Mouse (Mus musculus) MEL (cell line): ENCODE results near the gene Zdhhc17. TPM values are rescaled to one million over a fixed set of nuclear protein-coding genes. Genes with fewer than 3 reads are reported as not detected.

Source experiments
- DNase-seq: peaks from one replicate; pipeline ENCODE4 v3.0.0; 2011; ENCODE audit warnings: low read depth, low spot score
- H3K27ac ChIP-seq: 2 replicates; pipeline ENCODE4 v1.5.1; 2012; ENCODE audit warnings: low read depth, mild to moderate bottlenecking, control low read depth, low read length, moderate library complexity; ENCODE audit not compliant: control insufficient read depth
- H3K27me3 ChIP-seq, 2 experiments: fragments of 150-350 bp in 1 of 2; sonication (generic) in 1 of 2; 2 replicates each; pipeline ENCODE4 v1.6.1; 2012; ENCODE audit warnings: low read length in 2 of 2, mild to moderate bottlenecking in 2 of 2, improper control_type of control experiment in 1 of 2, moderate library complexity in 1 of 2; ENCODE audit not compliant: insufficient read depth in 2 of 2, control insufficient read depth in 1 of 2
- H3K36me3 ChIP-seq, 2 experiments: 2 replicates each; pipeline ENCODE4 v1.6.1; 2012 to 2014; ENCODE audit warnings: low read length in 2 of 2, improper control_type of control experiment in 1 of 2, inconsistent platforms in 1 of 2, mild to moderate bottlenecking in 1 of 2; ENCODE audit not compliant: insufficient read depth in 2 of 2, control insufficient read depth in 1 of 2
- H3K4me1 ChIP-seq, 2 experiments: fragments of 150-350 bp in 1 of 2; sonication (generic) in 1 of 2; 2 replicates each; pipeline ENCODE4 v1.6.1; 2012; ENCODE audit warnings: low read length in 2 of 2, improper control_type of control experiment in 1 of 2, mild to moderate bottlenecking in 1 of 2; ENCODE audit not compliant: insufficient read depth in 2 of 2, control insufficient read depth in 1 of 2
- H3K4me3 ChIP-seq, 2 experiments: fragments of 150-350 bp in 1 of 2; sonication (generic) in 1 of 2; 2 replicates each; pipeline ENCODE4 v1.5.1; 2012; ENCODE audit warnings: low read depth in 2 of 2, low read length in 2 of 2, mild to moderate bottlenecking in 2 of 2, moderate library complexity in 2 of 2, control low read depth in 1 of 2, improper control_type of control experiment in 1 of 2; ENCODE audit not compliant: control insufficient read depth in 1 of 2, insufficient read depth in 1 of 2
- H3K79me2 ChIP-seq: 2 replicates; pipeline ENCODE4 v1.6.1; 2012; ENCODE audit warnings: mild to moderate bottlenecking, low read length, moderate library complexity; ENCODE audit not compliant: control insufficient read depth, poor library complexity, insufficient read depth
- H3K9ac ChIP-seq: 2 replicates; pipeline ENCODE4 v1.6.1; 2012; ENCODE audit warnings: low read depth, mild to moderate bottlenecking, control low read depth, low read length, moderate library complexity; ENCODE audit not compliant: control insufficient read depth, poor library complexity, severe bottlenecking
- H3K9me3 ChIP-seq: fragments of 150-350 bp; sonication (generic); replicated peaks from 2 replicates; pipeline ENCODE4 v1.6.1; 2012; ENCODE audit warnings: mild to moderate bottlenecking, low read length, improper control_type of control experiment, moderate library complexity; ENCODE audit not compliant: insufficient read depth
- BHLHE40 ChIP-seq: IDR thresholded peaks from 2 replicates; pipeline ENCODE4 v1.6.1; 2012; ENCODE audit warnings: low read depth, mild to moderate bottlenecking, inconsistent platforms, low read length, improper control_type of control experiment, borderline replicate concordance
- CHD1 ChIP-seq: IDR thresholded peaks from 2 replicates; pipeline ENCODE4 v1.6.1; 2012; ENCODE audit warnings: low read depth, mild to moderate bottlenecking, inconsistent platforms, low read length, improper control_type of control experiment
- CHD2 ChIP-seq: IDR thresholded peaks from 2 replicates; pipeline ENCODE4 v1.6.1; 2011; ENCODE audit warnings: low read length, improper control_type of control experiment
- CTCF ChIP-seq, 3 experiments: IDR thresholded peaks in 2 of 3; conservative IDR thresholded peaks in 1 of 3; 2 replicates each; pipeline ENCODE4 v1.5.1; 2011 to 2012; ENCODE audit warnings: low read length in 3 of 3, low read depth in 2 of 3, mild to moderate bottlenecking in 2 of 3, improper control_type of control experiment in 1 of 3, inconsistent platforms in 1 of 3, mixed read lengths in 1 of 3, moderate library complexity in 1 of 3; ENCODE audit not compliant: control insufficient read depth in 1 of 3, insufficient read depth in 1 of 3, poor library complexity in 1 of 3, severe bottlenecking in 1 of 3
- ELF1 ChIP-seq: IDR thresholded peaks from 2 replicates; pipeline ENCODE4 v1.6.1; 2014; ENCODE audit warnings: low read depth, mild to moderate bottlenecking, inconsistent platforms, low read length, improper control_type of control experiment, moderate library complexity
- EP300 ChIP-seq, 2 experiments: IDR thresholded peaks; 2 replicates each; pipeline ENCODE4 v1.6.1; 2011; ENCODE audit warnings: improper control_type of control experiment in 2 of 2, low read length in 2 of 2, low read depth in 1 of 2, mild to moderate bottlenecking in 1 of 2
- GATA1 ChIP-seq: IDR thresholded peaks from 2 replicates; pipeline ENCODE4 v1.6.1; 2011; ENCODE audit warnings: low read depth, low read length, improper control_type of control experiment
- HCFC1 ChIP-seq: IDR thresholded peaks from 2 replicates; pipeline ENCODE4 v1.6.1; 2012; ENCODE audit warnings: low read depth, mild to moderate bottlenecking, inconsistent platforms, low read length, improper control_type of control experiment, moderate library complexity
- JUND ChIP-seq: IDR thresholded peaks from 2 replicates; pipeline ENCODE4 v1.6.1; 2011; ENCODE audit warnings: low read depth, mild to moderate bottlenecking, improper control_type of control experiment, low read length
- KAT2A ChIP-seq: conservative IDR thresholded peaks from 2 replicates; pipeline ENCODE4 v1.6.1; 2012; ENCODE audit warnings: low read depth, low read length, improper control_type of control experiment, inconsistent platforms
- MAFK ChIP-seq: IDR thresholded peaks from 2 replicates; pipeline ENCODE4 v1.6.1; 2011; ENCODE audit warnings: low read depth, mild to moderate bottlenecking, low read length, improper control_type of control experiment, borderline replicate concordance
- MAX ChIP-seq: IDR thresholded peaks from 2 replicates; pipeline ENCODE4 v1.6.1; 2011; ENCODE audit warnings: low read length, improper control_type of control experiment
- MAZ ChIP-seq: IDR thresholded peaks from 2 replicates; pipeline ENCODE4 v1.6.1; 2012; ENCODE audit warnings: low read depth, mild to moderate bottlenecking, inconsistent platforms, low read length, improper control_type of control experiment
- MEF2A ChIP-seq: IDR thresholded peaks from 2 replicates; pipeline ENCODE4 v1.6.1; 2014; ENCODE audit warnings: low read depth, mild to moderate bottlenecking, inconsistent platforms, low read length, improper control_type of control experiment; ENCODE audit not compliant: poor library complexity, insufficient replicate concordance, severe bottlenecking; ENCODE audit errors: extremely low read depth
- MXI1 ChIP-seq: IDR thresholded peaks from 2 replicates; pipeline ENCODE4 v1.6.1; 2011; ENCODE audit warnings: mild to moderate bottlenecking, low read depth, low read length, improper control_type of control experiment
- POLR2AphosphoS2 ChIP-seq: IDR thresholded peaks from 2 replicates; pipeline ENCODE4 v1.6.1; 2011; ENCODE audit warnings: low read length, improper control_type of control experiment
- POLR2AphosphoS5 ChIP-seq: IDR thresholded peaks from 2 replicates; pipeline ENCODE4 v1.6.1; 2012; ENCODE audit warnings: low read depth, borderline replicate concordance, mild to moderate bottlenecking, inconsistent platforms, low read length, moderate library complexity, mixed read lengths
- RCOR1 ChIP-seq: IDR thresholded peaks from 2 replicates; pipeline ENCODE4 v1.6.1; 2012; ENCODE audit warnings: low read depth, mild to moderate bottlenecking, inconsistent platforms, low read length, improper control_type of control experiment
- TBP ChIP-seq: IDR thresholded peaks from 2 replicates; pipeline ENCODE4 v1.8.0; 2011; ENCODE audit warnings: low read depth, low read length, improper control_type of control experiment
- UBTF ChIP-seq: IDR thresholded peaks from 2 replicates; pipeline ENCODE4 v1.6.1; 2012; ENCODE audit warnings: low read depth, mild to moderate bottlenecking, inconsistent platforms, low read length, improper control_type of control experiment, moderate library complexity, borderline replicate concordance; ENCODE audit not compliant: insufficient read depth
- USF1 ChIP-seq: IDR thresholded peaks from 2 replicates; pipeline ENCODE4 v1.6.1; 2014; ENCODE audit warnings: low read depth, mild to moderate bottlenecking, inconsistent platforms, low read length, improper control_type of control experiment, moderate library complexity
- USF2 ChIP-seq, 2 experiments: IDR thresholded peaks; 2 replicates each; pipeline ENCODE4 v1.6.1; 2011 to 2012; ENCODE audit warnings: improper control_type of control experiment in 2 of 2, low read length in 2 of 2, borderline replicate concordance in 1 of 2, inconsistent platforms in 1 of 2, low read depth in 1 of 2, mild to moderate bottlenecking in 1 of 2; ENCODE audit not compliant: insufficient read depth in 1 of 2
- ZC3H11A ChIP-seq: IDR thresholded peaks from 2 replicates; pipeline ENCODE4 v1.6.1; 2012; ENCODE audit warnings: low read depth, mild to moderate bottlenecking, inconsistent platforms, low read length, improper control_type of control experiment
- ZNF384 ChIP-seq: IDR thresholded peaks from 2 replicates; pipeline ENCODE4 v1.6.1; 2012; ENCODE audit warnings: low read depth, mild to moderate bottlenecking, inconsistent platforms, low read length, improper control_type of control experiment
- polyA plus RNA-seq, 2 experiments: library from polyadenylated mRNA; stranded (reverse) in 1 of 2; unstranded in 1 of 2; fragments of >175 nt in 1 of 2; fragments of >200 nt in 1 of 2; gene quantifications; 2 replicates each; pipeline versions ENCODE4 v1.2.1 to v1.2.4; 2012; ENCODE audit warnings: low replicate concordance in 2 of 2, low read depth in 1 of 2; ENCODE audit not compliant: insufficient read length in 2 of 2, insufficient read depth in 1 of 2, missing spikeins in 1 of 2
- total RNA-seq: library from RNA; depleted of rRNA; stranded (reverse); fragments of 300-350 nt; gene quantifications from 2 replicates; pipeline ENCODE4 v1.2.3, GENCODE M21; 2012

Zdhhc17 gene
- total and polyA plus RNA-seq, 3 experiments, result 14.9 to 16.6 TPM; not detected in 1

GRCm38 (mm10) chr10:110945966-110946365 is 64.0 kb downstream of the Zdhhc17 start:
- Histone ChIP-seq H3K27me3 (no peaks in the 10 kb centered on the region), H3K79me2 (no peaks in the 10 kb centered on the region), H3K4me3 (no peak overlapping the region), H3K9me3 (no peaks in the 10 kb centered on the region), H3K36me3 (peaks cover 0 to 6% of the 10 kb centered on the region in 2 experiments; a peak in 2 of 4 replicates)
- DNase-seq, result no peak
- TF ChIP-seq USF1 (no peak), ZC3H11A (no peak), POLR2AphosphoS5 (no peak), RCOR1 (no peak), KAT2A (no peak)
- TF ChIP-seq, all 39 proteins: peak for 0
- Histone ChIP-seq H3K9ac (no peak overlapping the region), H3K27ac (no peak overlapping the region), H3K4me1 (no peaks in the 10 kb centered on the region)

- H3K36me3 ChIP-seq, result peaks cover 0 to 6% of the 10 kb centered on the region in 2 experiments; a peak in 2 of 4 replicates
- H3K4me1 ChIP-seq, result no peaks in the 10 kb centered on the region
- no peak overlapping the region for H3K9ac ChIP-seq
- H3K27me3 ChIP-seq, result no peaks in the 10 kb centered on the region
- H3K4me3 ChIP-seq, result no peak overlapping the region
- DNase-seq, result no peak
- H3K79me2 ChIP-seq, result no peaks in the 10 kb centered on the region
- H3K9me3 ChIP-seq, result no peaks in the 10 kb centered on the region
- no peak overlapping the region for H3K27ac ChIP-seq
- TF ChIP-seq ZNF384, result no peak
- no peak for TF ChIP-seq UBTF
- TF ChIP-seq CHD1, result no peak
- TF ChIP-seq KAT2A, result no peak
- no peak for TF ChIP-seq EP300 (IDR thresholded peaks at IDR 0.05; ENCODE audit: low read depth in 1 of 2, low read length in 2 of 2)
- no peak for TF ChIP-seq USF1
- TF ChIP-seq MAZ, result no peak
- no peak for TF ChIP-seq HCFC1
- no peak for TF ChIP-seq JUND
- no peak for TF ChIP-seq POLR2AphosphoS5
Observed at GRCm38 (mm10) chr10:110944175-110944574, 65.8 kb downstream of the Zdhhc17 start.

GRCm38 (mm10) chr10:110942806-110943205 is 67.1 kb downstream of the Zdhhc17 start:
- no peaks in the 10 kb centered on the region for H3K27me3 ChIP-seq
- no peak overlapping the region for H3K4me3 ChIP-seq
- peaks cover 0 to 6% of the 10 kb centered on the region in 2 experiments; a peak in 2 of 4 replicates for H3K36me3 ChIP-seq
- no peaks in the 10 kb centered on the region for H3K79me2 ChIP-seq
- TF ChIP-seq HCFC1 (no peak), RCOR1 (no peak), ZNF384 (no peak), POLR2AphosphoS2 (no peak), TBP (no peak), MAX (no peak), CTCF (IDR thresholded peaks at IDR 0.05 in 2 of 3, conservative IDR thresholded peaks at IDR 0.05 in 1 of 3; ENCODE audit: control insufficient read depth in 1 of 3, insufficient read depth in 1 of 3, low read depth in 2 of 3, low read length in 3 of 3, poor library complexity in 1 of 3, severe bottlenecking in 1 of 3) (no peak), MXI1 (no peak), ELF1 (no peak), MEF2A (no peak), USF2 (IDR thresholded peaks at IDR 0.05; ENCODE audit: borderline replicate concordance in 1 of 2, insufficient read depth in 1 of 2, low read depth in 1 of 2, low read length in 2 of 2) (no peak), POLR2AphosphoS5 (no peak), GATA1 (no peak), MAFK (no peak), CHD1 (no peak), JUND (no peak), CHD2 (no peak), BHLHE40 (no peak)
- TF ChIP-seq, all 39 proteins: peak for 0
- no peak overlapping the region for H3K9ac ChIP-seq
- no peak overlapping the region for H3K27ac ChIP-seq
- H3K9me3 ChIP-seq, result no peaks in the 10 kb centered on the region
- no peaks in the 10 kb centered on the region for H3K4me1 ChIP-seq
- no peak for DNase-seq
